Mouse (Mus musculus) left cerebral cortex, adult 2 months (tissue): ENCODE results near the gene Azin2. TPM values are rescaled to one million over a fixed set of nuclear protein-coding genes. Genes with fewer than 3 reads are reported as not detected.

Experiments used
- DNase-seq, 2 experiments: peaks; one replicate each; pipeline ENCODE4 v3.0.0; 2021 to 2022; ENCODE audit warnings: low spot score in 2 of 2, mixed read lengths in 1 of 2; ENCODE audit errors: extremely low spot score in 1 of 2
- H3K27ac ChIP-seq: fragments of 200-600 bp; 2 replicates; pipeline ENCODE4 v1.8.1; 2022
- H3K4me3 ChIP-seq: fragments of 200-600 bp; 2 replicates; pipeline ENCODE4 v1.8.1; 2022
- CTCF ChIP-seq: fragments of 200-600 bp; IDR thresholded peaks from 2 replicates; pipeline ENCODE4 v1.8.1; 2022; ENCODE audit warnings: antibody characterized with exemption, mild to moderate bottlenecking, moderate library complexity
- intact Hi-C: fragments of 180-260 bp; cut with DNase I; formaldehyde crosslinking; loops from one replicate; pipeline ENCODE4 v1.15.1; 2025
- total RNA-seq, 2 experiments: library from RNA; stranded (reverse); gene quantifications; 2 replicates each; pipeline ENCODE4 v1.2.3; 2021

Azin2 gene
- total RNA-seq, 2 experiments from 2014 or later, result 45.2 to 53.2 TPM

GRCm38 (mm10) chr4:128993025-128993662 lies 30.9 kb upstream of the Azin2 start:
- peak; percentile 94 to 95 for DNase-seq
- intact Hi-C loops, result loop anchor here (2.0 kb wide), 1 partner anchor 66 kb away; the partner anchor contains the start of gene Rnf19b
- TF ChIP-seq CTCF, result no peak

GRCm38 (mm10) chr4:128992176-128992575 lies 29.9 kb upstream of the Azin2 start:
- Histone ChIP-seq H3K27ac (no peak overlapping the region), H3K4me3 (no peak overlapping the region)
- no peak for TF ChIP-seq CTCF
- no peak for DNase-seq
- intact Hi-C loops, result loop anchor here (2.0 kb wide), 1 partner anchor 67 kb away; the partner anchor contains the start of gene Rnf19b

More at GRCm38 (mm10) chr4:128993025-128993662, 30.9 kb upstream of the Azin2 start:
- peak overlapping the region; percentile 69 for H3K27ac ChIP-seq
- H3K4me3 ChIP-seq, result peak overlapping the region; percentile 67

- intact Hi-C loops, result loop anchor here (2.0 kb wide), 1 partner anchor 67 kb away; the partner anchor contains the start of gene Rnf19b
- DNase-seq, result no peak
- no peak for TF ChIP-seq CTCF
- Histone ChIP-seq H3K27ac (no peak within 1 kb of the TSS), H3K4me3 (peak within 1 kb of the TSS; percentile 67)
These were observed 29.3 kb upstream of the Azin2 start, which contains the start of gene Ak2 for GRCm38 (mm10) chr4:128991500-128992008. Ak2 (plus strand) TSS chr4:128991958.

- intact Hi-C loops, result no loop called here
- no peak for DNase-seq
- no peak overlapping the region for H3K27ac ChIP-seq
- TF ChIP-seq CTCF, result no peak
- H3K4me3 ChIP-seq, result no peak overlapping the region
These were observed 27.4 kb upstream of the Azin2 start for GRCm38 (mm10) chr4:128989678-128990077.

GRCm38 (mm10) chr4:128988911-128989310 lies 26.7 kb upstream of the Azin2 start:
- DNase-seq, result no peak
- Histone ChIP-seq H3K27ac (no peak overlapping the region), H3K4me3 (no peak overlapping the region)
- intact Hi-C loops, result no loop called here
- TF ChIP-seq CTCF, result no peak

GRCm38 (mm10) chr4:128984600-128984999 lies 22.4 kb upstream of the Azin2 start:
- Histone ChIP-seq H3K4me3 (no peak overlapping the region), H3K27ac (no peak overlapping the region)
- DNase-seq, result no peak
- no peak for TF ChIP-seq CTCF
- intact Hi-C loops, result no loop called here

GRCm38 (mm10) chr4:128983656-128984055 lies 21.4 kb upstream of the Azin2 start:
- DNase-seq, result no peak
- H3K27ac ChIP-seq, result no peak overlapping the region
- intact Hi-C loops, result no loop called here
- no peak overlapping the region for H3K4me3 ChIP-seq
- no peak for TF ChIP-seq CTCF

- no peak overlapping the region for H3K4me3 ChIP-seq
These were observed 20.9 kb upstream of the Azin2 start for GRCm38 (mm10) chr4:128983151-128983550.

GRCm38 (mm10) chr4:128981833-128982180 lies 19.6 kb upstream of the Azin2 start:
- Histone ChIP-seq H3K4me3 (no peak overlapping the region), H3K27ac (no peak overlapping the region)
- TF ChIP-seq CTCF, result no peak
- intact Hi-C loops, result no loop called here
- DNase-seq, result no peak

More at GRCm38 (mm10) chr4:128983151-128983550, 20.9 kb upstream of the Azin2 start:
- H3K27ac ChIP-seq, result no peak overlapping the region
- no peak for TF ChIP-seq CTCF
- DNase-seq, result no peak
- intact Hi-C loops, result no loop called here

- Histone ChIP-seq H3K27ac (no peak overlapping the region), H3K4me3 (no peak overlapping the region)
- no peak for TF ChIP-seq CTCF
- no peak for DNase-seq
- intact Hi-C loops, result no loop called here
These were observed 18.9 kb upstream of the Azin2 start for GRCm38 (mm10) chr4:128980890-128981832.

- no peak for TF ChIP-seq CTCF
- intact Hi-C loops, result no loop called here
- Histone ChIP-seq H3K27ac (no peak overlapping the region), H3K4me3 (no peak overlapping the region)
- no peak for DNase-seq
These were observed 16.4 kb upstream of the Azin2 start for GRCm38 (mm10) chr4:128978634-128979033.

- TF ChIP-seq CTCF, result no peak
These were observed 15.0 kb upstream of the Azin2 start for GRCm38 (mm10) chr4:128977217-128977616.

More at GRCm38 (mm10) chr4:128977217-128977616, 15.0 kb upstream of the Azin2 start:
- Histone ChIP-seq H3K4me3 (no peak overlapping the region), H3K27ac (no peak overlapping the region)
- intact Hi-C loops, result no loop called here
- DNase-seq, result no peak
